Mouse (Mus musculus) liver, postnatal 0 days (tissue): ENCODE measurements at regions not wholly inside any gene's neighbourhood (a gene's known extent, or its start where the extent isn't known, plus 50 kb on each side); places are given as distances from the start of the nearest gene placed in this dataset.

Source experiments
- CTCF ChIP-seq: sonication (generic); IDR thresholded peaks from 2 replicates; pipeline ENCODE4 v1.5.1; 2016; ENCODE audit warnings: antibody characterized with exemption, low read depth
- EP300 ChIP-seq: IDR thresholded peaks from 2 replicates; pipeline ENCODE4 v1.6.1; 2016; ENCODE audit warnings: antibody characterized with exemption, low read depth, mild to moderate bottlenecking

- no peak for TF ChIP-seq CTCF
- no peak for TF ChIP-seq EP300
These were observed 271.4 kb upstream of the Adgrl2 start for GRCm38 (mm10) chr3:149261764-149262163.
